Mouse (Mus musculus): ENCODE measurements around the gene Asb10. TPM values are rescaled to one million over a fixed set of nuclear protein-coding genes. Genes with fewer than 3 reads are reported as not detected.

The Asb10 gene
- polyA plus RNA-seq, 1 experiment from 2014 or later, result 0.56 TPM

DNA sequence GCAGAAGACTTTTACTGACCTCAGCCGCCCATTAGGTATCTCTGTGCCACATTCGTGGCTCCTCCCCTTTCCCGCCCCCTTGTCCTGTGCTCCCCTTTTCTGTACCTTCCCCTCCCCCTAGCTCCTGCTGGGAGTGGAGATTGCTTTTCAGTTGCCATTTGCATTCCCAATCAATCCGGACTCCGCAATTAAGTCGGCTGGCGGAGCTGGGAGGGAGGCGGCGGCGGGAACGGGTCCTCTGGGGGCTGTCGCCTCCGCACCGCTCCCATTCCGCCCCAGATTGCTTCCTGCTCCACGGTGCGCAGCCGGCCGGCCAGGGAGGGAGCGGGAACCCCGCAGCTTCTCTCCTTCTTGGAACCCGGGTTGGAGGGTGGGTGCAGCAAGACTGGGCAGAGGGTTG is 55.8 kb downstream of the Asb10 start:
- no peaks in the 10 kb centered on the region for H3K9me3 ChIP-seq
- WGBS, result 25% methylated on average over 21 of the region's 22 CpGs
- no peak for ATAC-seq (ENCODE audit: insufficient number of reproducible peaks, insufficient read depth, low FRiP score, low TSS enrichment, low read depth)
- H3K36me3 ChIP-seq, result peaks cover 85% of the 10 kb centered on the region
- H3K4me1 ChIP-seq, result peaks cover 32% of the 10 kb centered on the region
- no peak overlapping the region for H3K27ac ChIP-seq
- no peak overlapping the region for H3K4me3 ChIP-seq
- peak overlapping the region; percentile 30; the same call in 1 of the 2 replicates for H3K4me2 ChIP-seq
- H3K9ac ChIP-seq, result 0 out of 2 replicates have a peak overlapping the region, but pooled peaks have one; percentile 44
- H3K27me3 ChIP-seq, result 0 out of 2 replicates have a peak, but pooled peaks cover 8% of the 10 kb centered on the region

DNA sequence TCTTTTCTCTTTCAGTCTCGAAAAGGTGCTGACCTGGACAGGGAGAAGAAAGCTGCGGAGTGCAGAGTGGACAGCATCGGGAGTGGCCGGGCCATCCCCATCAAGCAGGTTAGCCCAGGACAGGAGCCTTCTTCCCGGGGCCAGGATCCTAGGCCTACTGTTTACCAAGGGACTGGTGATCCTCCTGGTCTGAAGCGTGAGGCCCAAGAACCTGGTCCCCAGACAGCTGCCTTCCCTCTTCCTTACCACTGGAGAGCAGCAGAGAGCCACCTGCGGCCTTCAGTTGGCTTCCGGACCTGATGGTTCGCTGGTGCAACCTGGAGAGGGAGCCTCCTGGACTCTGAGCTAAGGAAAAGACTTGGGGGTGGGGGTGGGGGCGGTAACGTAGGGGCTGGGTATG is 57.5 kb downstream of the Asb10 start:
- WGBS, result 23% methylated on average over 11 of the region's 11 CpGs
- H3K4me3 ChIP-seq, result no peak overlapping the region
- H3K27me3 ChIP-seq, result 0 out of 2 replicates have a peak, but pooled peaks cover 8% of the 10 kb centered on the region
- H3K4me1 ChIP-seq, result peaks cover 32% of the 10 kb centered on the region
- H3K36me3 ChIP-seq, result peaks cover 85% of the 10 kb centered on the region
- ATAC-seq (ENCODE audit: insufficient number of reproducible peaks, insufficient read depth, low FRiP score, low TSS enrichment, low read depth), result no peak
- no peak overlapping the region for H3K27ac ChIP-seq
- no peaks in the 10 kb centered on the region for H3K9me3 ChIP-seq
- no peak overlapping the region for H3K9ac ChIP-seq
- no peak overlapping the region for H3K4me2 ChIP-seq

Other genes starting within 250 kb of the Asb10 start
- 1.3 and 1.4 TPM in 2 replicates for gene Kcnh2, start 189.4 kb downstream of the Asb10 start, polyA plus RNA-seq (2015; fragmentation: Nextera tagmentation; extraction: Ambion mirVana)
- gene Nos3, start 176.2 kb downstream of the Asb10 start, polyA plus RNA-seq (2015; fragmentation: Nextera tagmentation; extraction: Ambion mirVana), result 5.4 and 5.9 TPM in 2 replicates
- gene Atg9b, start 148.8 kb downstream of the Asb10 start, polyA plus RNA-seq (2015; fragmentation: Nextera tagmentation; extraction: Ambion mirVana), result 0.25 and 0.50 TPM in 2 replicates
- 39.9 and 44.9 TPM in 2 replicates for gene Abcb8, start 147.3 kb downstream of the Asb10 start, polyA plus RNA-seq (2015; fragmentation: Nextera tagmentation; extraction: Ambion mirVana)
- gene Asic3, start 127.6 kb downstream of the Asb10 start, polyA plus RNA-seq (2015; fragmentation: Nextera tagmentation; extraction: Ambion mirVana), result 3.3 and 3.5 TPM in 2 replicates
- gene Cdk5, start 117.4 kb downstream of the Asb10 start, polyA plus RNA-seq (2015; fragmentation: Nextera tagmentation; extraction: Ambion mirVana), result 55.7 and 62.1 TPM in 2 replicates
- 41.0 and 41.2 TPM in 2 replicates for gene Slc4a2, start 117.1 kb downstream of the Asb10 start, polyA plus RNA-seq (2015; fragmentation: Nextera tagmentation; extraction: Ambion mirVana)
- 106 and 109 TPM in 2 replicates for gene Fastk, start 95.7 kb downstream of the Asb10 start, polyA plus RNA-seq (2015; fragmentation: Nextera tagmentation; extraction: Ambion mirVana)
- 20.2 and 22.8 TPM in 2 replicates for gene Tmub1, start 93.1 kb downstream of the Asb10 start, polyA plus RNA-seq (2015; fragmentation: Nextera tagmentation; extraction: Ambion mirVana)
- 31.5 and 31.6 TPM in 2 replicates for gene Agap3, start 88.8 kb downstream of the Asb10 start, polyA plus RNA-seq (2015; fragmentation: Nextera tagmentation; extraction: Ambion mirVana)
- gene Gbx1, start 13.8 kb downstream of the Asb10 start, polyA plus RNA-seq (2015; fragmentation: Nextera tagmentation; extraction: Ambion mirVana), result 0.11 TPM in 1 of 2 replicates, not detected in the other
- 0.11 TPM in 1 of 2 replicates, not detected in the other for gene 4931409K22Rik, start 15.8 kb upstream of the Asb10 start, polyA plus RNA-seq (2015; fragmentation: Nextera tagmentation; extraction: Ambion mirVana)
- gene Abcf2, start 36.5 kb upstream of the Asb10 start, polyA plus RNA-seq (2015; fragmentation: Nextera tagmentation; extraction: Ambion mirVana), result 112 and 115 TPM in 2 replicates
- gene Chpf2, start 45.8 kb upstream of the Asb10 start, polyA plus RNA-seq (2015; fragmentation: Nextera tagmentation; extraction: Ambion mirVana), result 24.2 and 26.4 TPM in 2 replicates
- gene Smarcd3, start 83.4 kb upstream of the Asb10 start, polyA plus RNA-seq (2015; fragmentation: Nextera tagmentation; extraction: Ambion mirVana), result 37.4 and 43.5 TPM in 2 replicates
- gene Nub1, start 144.6 kb upstream of the Asb10 start, polyA plus RNA-seq (2015; fragmentation: Nextera tagmentation; extraction: Ambion mirVana), result 30.8 and 33.6 TPM in 2 replicates
- 73.1 and 77.5 TPM in 2 replicates for gene Wdr86, start 189.7 kb upstream of the Asb10 start, polyA plus RNA-seq (2015; fragmentation: Nextera tagmentation; extraction: Ambion mirVana)
- gene Crygn, start 217.0 kb upstream of the Asb10 start, polyA plus RNA-seq (2015; fragmentation: Nextera tagmentation; extraction: Ambion mirVana), result 1.1 and 2.8 TPM in 2 replicates